Mouse (Mus musculus) liver, adult 2 months (tissue): ENCODE measurements around the gene Cd300ld2.

Experiments
- CTCF ChIP-seq: fragments of 200-500 bp; IDR thresholded peaks from 2 replicates; pipeline ENCODE4 v1.5.1; 2011; ENCODE audit warnings: low read depth, low read length, control low read depth
- POLR2A ChIP-seq: fragments of 200-500 bp; IDR thresholded peaks from 2 replicates; pipeline ENCODE4 v1.6.1; 2011; ENCODE audit warnings: low read length, control low read depth; ENCODE audit not compliant: insufficient read depth; ENCODE audit errors: extremely low read depth

GRCm38 (mm10) chr11:114968752-114969207 lies 47.2 kb downstream of the Cd300ld2 start, which contains the start of gene Cd300c:
- TF ChIP-seq CTCF: no peak
- TF ChIP-seq POLR2A: no peak
